Mouse (Mus musculus): ENCODE measurements around the gene Pfkfb2. TPM values are rescaled to one million over a fixed set of nuclear protein-coding genes. Genes with fewer than 3 reads are reported as not detected.
"Not testable (repeated sequence)": the region's sequence is repeated elsewhere in the genome, so short reads cannot be mapped to it uniquely, and the experiment has no call there.

The Pfkfb2 gene
- total and polyA plus RNA-seq, 2 experiments from 2014 or later = 20.2 to 39.5 TPM

DNA sequence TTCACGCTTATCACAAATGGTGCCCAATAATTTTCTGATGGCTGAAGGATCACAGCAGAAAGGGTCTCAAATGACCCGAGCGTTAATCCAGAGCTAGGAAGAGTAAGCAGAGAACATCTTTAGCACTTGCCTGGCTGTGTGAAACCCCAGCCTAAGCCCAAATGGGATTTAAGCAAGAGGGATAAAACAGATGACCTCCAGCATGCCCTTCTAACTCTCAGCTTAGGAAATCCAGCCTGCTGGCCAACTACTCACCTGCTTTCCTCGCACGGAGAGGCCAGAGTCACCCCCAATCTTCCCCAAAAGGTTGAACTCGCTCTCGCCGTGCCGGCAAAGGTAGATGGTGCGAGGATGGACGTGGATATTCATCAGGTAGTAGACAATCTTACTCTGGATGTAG lies 27.1 kb downstream of the Pfkfb2 start:
- 97% methylated on average over 11 of the region's 11 CpGs for WGBS
- H3K27me3 ChIP-seq (ENCODE audit: insufficient read depth, low read length) = no peaks in the 10 kb centered on the region
- DNase-seq (no peak), ATAC-seq (no peak)
- no peak overlapping the region for H3K27ac ChIP-seq (ENCODE audit: low read depth, low read length)
- TF ChIP-seq CTCF (IDR thresholded peaks at IDR 0.05; ENCODE audit: low read depth) = no peak
- H3K4me2 ChIP-seq (ENCODE audit: low read depth) = no peak overlapping the region
- no peaks in the 10 kb centered on the region for H3K4me1 ChIP-seq (ENCODE audit: insufficient read depth)
- peaks cover 80% of the 10 kb centered on the region for H3K36me3 ChIP-seq (ENCODE audit: insufficient read depth)
- H3K4me3 ChIP-seq (ENCODE audit: low read depth, low read length) = no peak overlapping the region
- no peaks in the 10 kb centered on the region for H3K9me3 ChIP-seq (ENCODE audit: low read length)
- H3K9ac ChIP-seq = no peak overlapping the region

DNA sequence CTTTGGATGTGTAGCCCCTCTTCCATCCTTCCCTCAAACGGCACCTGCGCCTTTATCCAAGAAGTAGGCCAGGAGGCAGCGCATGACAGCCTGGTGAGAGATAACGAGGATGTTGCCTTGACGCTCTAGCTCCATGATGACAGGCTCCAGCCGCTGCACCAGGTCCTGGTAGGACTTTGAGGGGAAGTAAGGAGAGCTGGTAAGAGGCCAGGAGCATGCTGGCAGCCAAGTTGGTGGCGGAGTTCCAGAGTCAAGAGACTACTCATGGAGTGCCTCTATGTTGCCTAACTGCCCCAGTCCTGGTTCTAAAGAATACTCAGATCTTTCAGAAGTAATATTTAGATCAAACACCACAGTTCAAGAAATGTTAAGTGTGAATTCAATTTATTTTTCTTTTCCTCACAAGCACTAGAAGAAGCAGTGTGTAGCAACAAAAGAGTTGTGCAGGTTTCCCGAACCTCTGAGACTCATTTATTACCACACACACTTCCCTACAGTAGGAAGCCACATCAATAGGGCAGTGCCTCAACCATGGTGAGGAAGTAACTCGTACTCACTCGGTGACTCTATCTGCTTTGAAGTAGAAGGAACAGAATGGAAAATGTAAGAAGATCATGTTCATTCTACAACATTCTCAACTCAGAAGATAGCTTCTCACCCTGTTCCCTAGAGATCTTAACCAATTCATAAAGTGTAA lies 29.0 kb downstream of the Pfkfb2 start:
- Histone ChIP-seq H3K36me3 (ENCODE audit: insufficient read depth) (peaks cover 72% of the 10 kb centered on the region), H3K4me1 (ENCODE audit: insufficient read depth) (no peaks in the 10 kb centered on the region), H3K27me3 (ENCODE audit: insufficient read depth, low read length) (no peaks in the 10 kb centered on the region), H3K9ac (no peak overlapping the region), H3K4me3 (ENCODE audit: low read depth, low read length) (no peak overlapping the region), H3K4me2 (ENCODE audit: low read depth) (no peak overlapping the region), H3K27ac (ENCODE audit: low read depth, low read length) (no peak overlapping the region), H3K9me3 (ENCODE audit: low read length) (no peaks in the 10 kb centered on the region)
- TF ChIP-seq CTCF (IDR thresholded peaks at IDR 0.05; ENCODE audit: low read depth) = no peak
- 80% methylated on average over 10 of the region's 10 CpGs for WGBS
- no peak for ATAC-seq
- no peak for DNase-seq

DNA sequence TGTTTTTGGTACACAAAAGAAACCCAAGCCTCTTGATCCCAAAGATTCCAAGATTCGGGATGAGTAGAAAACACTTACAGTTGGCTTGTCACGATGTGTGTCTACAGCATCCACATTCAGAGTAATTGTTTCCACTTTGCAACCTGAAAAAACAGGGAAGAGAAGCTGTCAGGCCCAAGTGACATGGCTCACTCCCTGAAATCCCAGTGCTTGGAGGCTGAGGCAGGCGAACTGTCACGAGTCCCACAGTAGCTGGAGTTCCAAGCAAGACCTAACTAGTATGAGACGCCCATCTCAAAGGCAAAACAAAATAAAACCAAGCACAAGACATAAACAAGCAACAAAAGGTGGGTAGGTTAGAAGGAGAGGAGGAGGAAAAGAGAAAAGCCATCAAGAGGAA lies 30.5 kb downstream of the Pfkfb2 start:
- Histone ChIP-seq H3K4me2 (ENCODE audit: low read depth) (no peak overlapping the region), H3K4me1 (ENCODE audit: insufficient read depth) (no peaks in the 10 kb centered on the region), H3K4me3 (ENCODE audit: low read depth, low read length) (no peak overlapping the region), H3K9ac (no peak overlapping the region), H3K27ac (ENCODE audit: low read depth, low read length) (no peak overlapping the region), H3K9me3 (ENCODE audit: low read length) (no peaks in the 10 kb centered on the region), H3K27me3 (ENCODE audit: insufficient read depth, low read length) (no peaks in the 10 kb centered on the region), H3K36me3 (ENCODE audit: insufficient read depth) (peaks cover 62% of the 10 kb centered on the region)
- ATAC-seq (no peak), DNase-seq (no peak)
- 94% methylated on average over 5 of the region's 5 CpGs for WGBS
- TF ChIP-seq CTCF (IDR thresholded peaks at IDR 0.05; ENCODE audit: low read depth) = no peak

DNA sequence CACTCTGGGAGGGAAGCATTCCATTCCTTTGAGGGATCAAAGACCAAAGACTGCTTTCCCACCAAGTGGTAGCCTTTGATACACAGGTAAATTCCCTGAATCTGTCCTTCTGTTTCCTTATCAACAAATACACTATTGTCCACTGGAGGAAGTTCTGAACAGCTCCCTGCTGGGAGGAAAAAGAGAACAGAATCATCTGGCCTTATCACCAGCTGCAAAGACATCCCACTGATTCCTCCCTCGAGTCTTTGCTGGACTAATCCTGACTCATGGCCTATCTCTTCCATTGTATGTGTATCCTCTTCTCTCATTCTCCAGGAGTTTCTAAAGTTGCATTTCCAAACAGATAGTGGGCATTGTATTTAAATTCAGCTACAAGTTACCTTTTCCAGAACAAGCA lies 45.1 kb downstream of the Pfkfb2 start:
- H3K27ac ChIP-seq (ENCODE audit: low read depth, low read length) = no peak overlapping the region
- H3K27me3 ChIP-seq (ENCODE audit: insufficient read depth, low read length) = no peaks in the 10 kb centered on the region
- no peaks in the 10 kb centered on the region for H3K36me3 ChIP-seq (ENCODE audit: insufficient read depth)
- no peaks in the 10 kb centered on the region for H3K4me1 ChIP-seq (ENCODE audit: insufficient read depth)
- no peak for TF ChIP-seq CTCF (IDR thresholded peaks at IDR 0.05; ENCODE audit: low read depth)
- H3K4me3 ChIP-seq (ENCODE audit: low read depth, low read length) = no peak overlapping the region
- DNase-seq (no peak), ATAC-seq (no peak)
- no peak overlapping the region for H3K9ac ChIP-seq
- H3K4me2 ChIP-seq (ENCODE audit: low read depth) = no peak overlapping the region
- H3K9me3 ChIP-seq (ENCODE audit: low read length) = no peaks in the 10 kb centered on the region
- WGBS = 42% methylated on average over 1 of the region's 1 CpGs

DNA sequence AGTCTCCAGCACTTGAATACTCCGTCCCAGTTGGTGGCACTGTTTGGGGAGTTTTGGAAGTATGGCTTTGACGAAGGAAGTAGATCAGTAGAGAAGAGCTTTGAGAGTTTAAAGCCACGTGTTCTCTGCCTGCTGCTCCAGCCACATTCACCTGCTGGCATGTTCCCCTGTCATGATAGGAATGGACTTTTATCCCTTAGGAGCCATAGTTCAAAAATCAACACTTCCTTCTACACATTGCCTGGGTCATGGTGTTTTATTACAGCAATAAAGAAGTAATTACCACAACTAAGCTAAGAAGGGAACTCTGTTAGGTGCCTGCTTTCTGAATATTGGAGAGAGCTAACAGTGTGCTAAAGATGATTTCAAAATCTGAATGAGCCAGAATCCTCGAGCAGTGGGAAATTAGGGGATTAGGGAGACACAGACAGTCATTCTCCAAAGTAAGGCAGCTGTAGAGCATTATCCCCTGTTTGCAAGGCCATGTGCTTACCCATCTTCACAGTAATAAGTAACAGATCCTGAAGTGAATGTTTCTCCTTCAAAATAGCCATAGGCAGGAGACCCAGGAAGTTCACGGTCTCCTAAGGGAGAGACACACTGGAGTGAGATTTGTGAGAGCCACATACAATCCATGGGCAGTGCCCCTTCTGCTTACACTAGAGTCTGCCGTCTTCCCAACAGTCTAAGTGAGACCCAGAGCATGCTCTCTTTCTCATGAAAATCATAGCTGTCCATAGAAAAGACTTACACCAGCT lies 47.2 kb downstream of the Pfkfb2 start:
- H3K4me1 ChIP-seq (ENCODE audit: insufficient read depth) = no peaks in the 10 kb centered on the region
- no peak overlapping the region for H3K4me3 ChIP-seq (ENCODE audit: low read depth, low read length)
- no peaks in the 10 kb centered on the region for H3K27me3 ChIP-seq (ENCODE audit: insufficient read depth, low read length)
- ATAC-seq = no peak
- no peak overlapping the region for H3K9ac ChIP-seq
- no peak for DNase-seq
- H3K27ac ChIP-seq (ENCODE audit: low read depth, low read length) = no peak overlapping the region
- WGBS = 76% methylated on average over 6 of the region's 6 CpGs
- H3K36me3 ChIP-seq (ENCODE audit: insufficient read depth) = no peaks in the 10 kb centered on the region
- H3K4me2 ChIP-seq (ENCODE audit: low read depth) = no peak overlapping the region
- no peak for TF ChIP-seq CTCF (IDR thresholded peaks at IDR 0.05; ENCODE audit: low read depth)
- no peaks in the 10 kb centered on the region for H3K9me3 ChIP-seq (ENCODE audit: low read length)

DNA sequence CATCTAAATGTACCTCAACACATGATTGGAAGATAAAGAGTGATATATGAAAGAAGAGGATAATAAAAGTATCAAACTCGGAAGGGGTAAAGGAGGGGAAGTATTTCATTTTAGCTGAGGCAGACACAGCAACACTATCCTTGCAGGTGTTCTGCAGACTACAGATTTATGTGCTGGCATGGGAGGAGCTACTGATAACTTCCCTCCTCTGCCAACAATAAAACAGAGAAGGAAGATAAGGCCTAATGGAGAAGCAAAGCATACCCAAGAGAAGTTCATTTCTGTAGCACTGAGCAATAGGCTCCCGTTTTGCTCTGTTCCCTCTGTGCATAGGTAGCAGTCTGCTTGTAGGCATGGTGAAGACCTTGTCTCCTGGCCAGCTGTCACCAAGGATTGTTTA lies 48.0 kb downstream of the Pfkfb2 start:
- no peaks in the 10 kb centered on the region for H3K27me3 ChIP-seq (ENCODE audit: insufficient read depth, low read length)
- H3K9ac ChIP-seq = no peak overlapping the region
- ATAC-seq (no peak), DNase-seq (no peak)
- no peaks in the 10 kb centered on the region for H3K4me1 ChIP-seq (ENCODE audit: insufficient read depth)
- no peak overlapping the region for H3K27ac ChIP-seq (ENCODE audit: low read depth, low read length)
- no peak overlapping the region for H3K4me2 ChIP-seq (ENCODE audit: low read depth)
- H3K36me3 ChIP-seq (ENCODE audit: insufficient read depth) = no peaks in the 10 kb centered on the region
- 94% methylated on average over 2 of the region's 2 CpGs for WGBS
- no peaks in the 10 kb centered on the region for H3K9me3 ChIP-seq (ENCODE audit: low read length)
- no peak for TF ChIP-seq CTCF (IDR thresholded peaks at IDR 0.05; ENCODE audit: low read depth)
- H3K4me3 ChIP-seq (ENCODE audit: low read depth, low read length) = no peak overlapping the region

DNA sequence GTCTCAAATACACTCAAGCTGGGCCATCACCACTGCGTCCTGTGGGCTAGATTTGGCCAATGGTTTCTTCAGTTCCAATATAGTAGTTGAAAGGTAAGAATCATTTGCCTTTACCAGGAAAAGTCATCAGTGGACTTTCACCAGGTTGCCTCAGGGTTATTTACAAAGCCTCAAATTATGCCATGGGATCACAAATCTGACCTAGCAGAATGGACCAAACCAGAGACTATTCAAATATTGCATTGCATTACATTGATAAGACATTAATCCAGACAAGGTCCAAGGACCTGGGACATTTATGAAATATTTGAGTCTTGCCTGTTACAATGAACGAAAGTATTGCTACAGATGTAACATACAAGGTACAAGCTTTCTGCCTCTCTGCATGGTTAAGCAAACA lies 50.5 kb downstream of the Pfkfb2 start:
- Histone ChIP-seq H3K4me3 (ENCODE audit: low read depth, low read length) (no peak overlapping the region), H3K9ac (no peak overlapping the region), H3K4me2 (ENCODE audit: low read depth) (no peak overlapping the region), H3K4me1 (ENCODE audit: insufficient read depth) (no peaks in the 10 kb centered on the region), H3K9me3 (ENCODE audit: low read length) (no peaks in the 10 kb centered on the region), H3K36me3 (ENCODE audit: insufficient read depth) (no peaks in the 10 kb centered on the region), H3K27me3 (ENCODE audit: insufficient read depth, low read length) (no peaks in the 10 kb centered on the region), H3K27ac (ENCODE audit: low read depth, low read length) (no peak overlapping the region)
- DNase-seq (no peak), ATAC-seq (no peak)
- 84% methylated on average over 2 of the region's 2 CpGs for WGBS
- no peak for TF ChIP-seq CTCF (IDR thresholded peaks at IDR 0.05; ENCODE audit: low read depth)

DNA sequence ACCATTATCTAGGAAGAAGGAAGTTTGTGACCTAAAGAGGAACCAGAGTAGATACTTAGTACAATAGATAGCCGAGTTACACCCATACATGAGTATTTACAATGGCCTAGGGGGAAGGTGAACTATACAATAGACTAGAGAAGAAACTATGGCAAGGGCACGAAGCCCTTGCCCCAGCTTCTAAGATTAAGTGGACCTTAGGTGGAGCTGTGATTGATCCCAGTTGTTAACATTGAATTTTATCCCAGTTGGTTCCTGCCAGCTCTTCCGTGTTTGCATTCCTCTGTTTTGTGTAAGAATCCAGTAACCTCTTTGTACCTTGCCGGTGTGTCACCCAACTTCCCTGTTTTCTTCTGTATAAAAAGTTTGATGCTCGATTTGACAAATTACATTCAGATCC lies 65.5 kb downstream of the Pfkfb2 start:
- not testable (repeated sequence) for H3K9ac ChIP-seq; DNase-seq; H3K4me2 ChIP-seq (ENCODE audit: low read depth); ATAC-seq; H3K4me3 ChIP-seq (ENCODE audit: low read depth, low read length); H3K9me3 ChIP-seq (ENCODE audit: low read length); H3K4me1 ChIP-seq (ENCODE audit: insufficient read depth); H3K27ac ChIP-seq (ENCODE audit: low read depth, low read length); H3K36me3 ChIP-seq (ENCODE audit: insufficient read depth); H3K27me3 ChIP-seq (ENCODE audit: insufficient read depth, low read length)
- 84% methylated on average over 5 of the region's 5 CpGs for WGBS
